In the genomic region with DNA sequence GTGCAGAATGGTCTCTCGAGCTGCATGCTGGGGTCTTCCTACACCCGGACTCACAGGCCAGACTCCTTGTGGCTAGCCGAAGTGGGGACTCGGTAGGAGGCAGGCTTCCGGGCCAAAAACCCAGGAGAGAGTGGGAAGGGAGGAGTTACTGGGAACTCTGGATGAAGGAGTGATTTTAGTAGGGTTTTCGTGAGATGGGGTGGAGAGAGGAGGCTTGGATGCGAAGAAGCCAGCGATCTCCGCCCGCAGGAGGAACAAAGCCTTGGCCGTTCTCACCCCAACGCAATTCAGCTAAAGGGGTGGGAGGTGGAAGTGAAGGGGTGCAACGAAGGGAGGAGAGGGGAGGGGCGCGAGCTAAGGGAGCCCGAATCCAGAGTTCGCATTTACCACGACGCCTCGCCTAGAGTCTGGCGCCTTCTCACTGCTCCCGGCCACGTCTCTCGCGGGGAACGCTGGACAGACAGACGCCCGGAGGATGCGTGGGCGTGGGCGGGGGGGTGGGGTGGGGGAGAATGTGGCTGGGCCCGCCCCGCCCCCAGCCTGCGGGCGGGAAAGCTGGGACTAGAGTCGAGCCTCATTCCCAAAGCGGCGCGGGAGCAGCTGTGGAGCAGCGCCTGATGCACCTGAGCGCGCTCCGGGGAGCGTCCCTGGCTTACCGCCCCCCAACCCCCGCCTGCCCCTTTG, we compare ENCODE assay signal across 8 mouse cellular contexts.
DNase-seq lines count a peak whose midpoint lies in the region; ATAC-seq and TF ChIP-seq lines count a peak whose summit lies in the region.

No protein-coding gene starts in this region.

- peak; percentile 44 for DNase-seq in adrenal gland, postnatal 25 days
- peak; percentile 73 for DNase-seq in embryonic facial prominence, embryonic 10.5 days (ENCODE audit: low spot score)
- peak; percentile 97 for DNase-seq in heart, adult 11 months
- DNase-seq in kidney, adult 11 months: peak; percentile 3
- peak; percentile 78 for DNase-seq in limb, embryonic 11.5 days (ENCODE audit: low spot score)
- peak; percentile 73 for DNase-seq in midbrain, embryonic 10.5 days (ENCODE audit: low spot score)

- H3K36me3 ChIP-seq in embryonic facial prominence, embryonic 10.5 days (replicated peaks): no peaks in the 10 kb centered on the region
- H3K36me3 ChIP-seq in limb, embryonic 11.5 days (ENCODE audit: control insufficient read depth, insufficient read depth, low read length): no peaks in the 10 kb centered on the region
- H3K36me3 ChIP-seq in midbrain, embryonic 10.5 days: no peaks in the 10 kb centered on the region
- H3K36me3 ChIP-seq in small intestine, adult 2 months (ENCODE audit: control insufficient read depth, insufficient read depth, low read length): no peaks in the 10 kb centered on the region

- peak; percentile 74 for ATAC-seq in limb, embryonic 11.5 days (ENCODE audit: insufficient number of reproducible peaks, low FRiP score, low TSS enrichment, low read depth)
- ATAC-seq in CD4-positive, CD25-positive, alpha-beta regulatory T cell, adult 4 months: no peak

- peak overlapping the region; percentile 75 for H3K9ac ChIP-seq in limb, embryonic 11.5 days (ENCODE audit: low read length)

- H3K4me3 ChIP-seq in embryonic facial prominence, embryonic 10.5 days: peak overlapping the region; percentile 68
- peak overlapping the region; percentile 52 for H3K4me3 ChIP-seq in limb, embryonic 11.5 days (ENCODE audit: low read depth, low read length)
- peak overlapping the region; percentile 69 for H3K4me3 ChIP-seq in midbrain, embryonic 10.5 days
- H3K4me3 ChIP-seq in small intestine, adult 2 months (ENCODE audit: low read depth, low read length): peak overlapping the region; percentile 59

- peak overlapping the region; percentile 98 for H3K4me2 ChIP-seq in limb, embryonic 11.5 days (ENCODE audit: low read depth, severe bottlenecking)

- under 1% methylated on average over 44 of the region's 46 CpGs for WGBS in embryonic facial prominence, embryonic 10.5 days
- WGBS in limb, embryonic 11.5 days: under 1% methylated on average over 42 of the region's 46 CpGs
- 0% methylated on average over 37 of the region's 46 CpGs for WGBS in midbrain, embryonic 10.5 days
- WGBS in small intestine, adult 2 months: 1% methylated on average over 46 of the region's 46 CpGs

- H3K27me3 ChIP-seq in embryonic facial prominence, embryonic 10.5 days (replicated peaks; ENCODE audit: low read depth, poor library complexity, severe bottlenecking): peaks cover 12% of the 10 kb centered on the region
- H3K27me3 ChIP-seq in limb, embryonic 11.5 days (ENCODE audit: control insufficient read depth, insufficient read depth, low read length): no peaks in the 10 kb centered on the region
- H3K27me3 ChIP-seq in midbrain, embryonic 10.5 days (ENCODE audit: low read depth, poor library complexity, severe bottlenecking): peaks cover 12% of the 10 kb centered on the region
- H3K27me3 ChIP-seq in small intestine, adult 2 months (ENCODE audit: control insufficient read depth, insufficient read depth, low read length): no peaks in the 10 kb centered on the region

- H3K4me1 ChIP-seq in embryonic facial prominence, embryonic 10.5 days: peaks cover 16% of the 10 kb centered on the region
- no peaks in the 10 kb centered on the region for H3K4me1 ChIP-seq in limb, embryonic 11.5 days (ENCODE audit: control insufficient read depth, insufficient read depth, low read length)
- peaks cover 20% of the 10 kb centered on the region for H3K4me1 ChIP-seq in midbrain, embryonic 10.5 days
- H3K4me1 ChIP-seq in small intestine, adult 2 months (ENCODE audit: control insufficient read depth, insufficient read depth, insufficient read length, low read length): peaks cover 5% of the 10 kb centered on the region; the same call in 1 of the 2 replicates

- H3K9me3 ChIP-seq in embryonic facial prominence, embryonic 10.5 days: peaks cover 2% of the 10 kb centered on the region; the same call in 1 of the 2 replicates
- H3K9me3 ChIP-seq in limb, embryonic 11.5 days (ENCODE audit: control insufficient read depth, low read length): no peaks in the 10 kb centered on the region
- peaks cover 14% of the 10 kb centered on the region for H3K9me3 ChIP-seq in midbrain, embryonic 10.5 days (replicated peaks)

- H3K27ac ChIP-seq in embryonic facial prominence, embryonic 10.5 days (replicated peaks): peak overlapping the region; percentile 86
- H3K27ac ChIP-seq in limb, embryonic 11.5 days (replicated peaks; ENCODE audit: low read depth, low read length): no peak overlapping the region
- H3K27ac ChIP-seq in midbrain, embryonic 10.5 days (replicated peaks): peak overlapping the region; percentile 93
- no peak overlapping the region for H3K27ac ChIP-seq in small intestine, adult 2 months (ENCODE audit: insufficient read depth, low read depth, low read length)

- TF ChIP-seq CTCF in small intestine, adult 2 months (IDR thresholded peaks at IDR 0.05; ENCODE audit: extremely low read depth, insufficient read length, insufficient replicate concordance, low read depth, low read length): no peak

- TF ChIP-seq POLR2A in small intestine, adult 2 months (IDR thresholded peaks at IDR 0.05; ENCODE audit: low read depth, low read length): no peak

Comparison
In these comparisons a context has a peak if more than half of its experiments do, and no peak if none do; other contexts are left out.
1. DNase-seq: peak in every context shown above with its lines; median percentile 97 in heart, adult 11 months; 78 in limb, embryonic 11.5 days; 73 in embryonic facial prominence, embryonic 10.5 days; 73 in midbrain, embryonic 10.5 days; 44 in adrenal gland, postnatal 25 days; 3 in kidney, adult 11 months.
2. H3K27ac ChIP-seq: peak in embryonic facial prominence, embryonic 10.5 days (single experiment) and midbrain, embryonic 10.5 days (single experiment); none in limb, embryonic 11.5 days (single experiment) and small intestine, adult 2 months (single experiment).
3. Peak in every context shown above with its lines, with median percentiles within 50 percentile points of each other: H3K4me3 ChIP-seq.